Mouse (Mus musculus) spleen, embryonic (tissue): ENCODE data around the gene Olfr221.

Experiments used
- CTCF ChIA-PET: fragments of 350-600 bp; sonication (Branson Sonifier 250); formaldehyde crosslinking; loops from one replicate; lab custom pipeline; 2022; lab: Charles Lee

Gene Olfr221

GRCm38 (mm10) chr14:52019590-52020340 lies 22.5 kb downstream of the Olfr221 start:
- CTCF ChIA-PET = interaction anchor here (0.6 to 1.6 kb wide), 2 partner anchors 10 to 136 kb away, joined by 3 to 4 read pairs; no protein-coding TSS in a partner anchor

- CTCF ChIA-PET = interaction anchor here (1.6 kb wide), 1 partner anchor 136 kb away, joined by 4 read pairs; no protein-coding TSS in a partner anchor
Measured at GRCm38 (mm10) chr14:52019051-52019589, 23.1 kb downstream of the Olfr221 start.

GRCm38 (mm10) chr14:52018248-52019050 lies 23.8 kb downstream of the Olfr221 start:
- CTCF ChIA-PET = interaction anchor here (0.9 kb wide), 1 partner anchor 10 kb away, joined by 7 read pairs; no protein-coding TSS in a partner anchor

- CTCF ChIA-PET = interaction anchor here (0.9 kb wide), 1 partner anchor 9 kb away, joined by 7 read pairs; no protein-coding TSS in a partner anchor
Measured at GRCm38 (mm10) chr14:52017662-52018061, 24.6 kb downstream of the Olfr221 start.

- CTCF ChIA-PET = no interaction called here
Measured at GRCm38 (mm10) chr14:52016625-52017405, 25.4 kb downstream of the Olfr221 start.

GRCm38 (mm10) chr14:52015445-52016100 lies 26.7 kb downstream of the Olfr221 start, which contains the start of gene Tmem253:
Gene Tmem253 (plus strand): TSS chr14:52015658.
- CTCF ChIA-PET = no interaction called here

GRCm38 (mm10) chr14:52014761-52015311 lies 27.4 kb downstream of the Olfr221 start:
- CTCF ChIA-PET = no interaction called here

GRCm38 (mm10) chr14:52014271-52014760 lies 27.9 kb downstream of the Olfr221 start:
- CTCF ChIA-PET = interaction anchor here (0.6 kb wide), 1 partner anchor 229 kb away, joined by 3 read pairs; no protein-coding TSS in a partner anchor

- CTCF ChIA-PET = interaction anchor here (0.6 kb wide), 1 partner anchor 229 kb away, joined by 3 read pairs; no protein-coding TSS in a partner anchor
Measured at GRCm38 (mm10) chr14:52013771-52014219, 28.5 kb downstream of the Olfr221 start.

GRCm38 (mm10) chr14:52013021-52013610 lies 29.1 kb downstream of the Olfr221 start:
- CTCF ChIA-PET = interaction anchor here (0.7 kb wide), 1 partner anchor 225 kb away, joined by 5 read pairs; no protein-coding TSS in a partner anchor

GRCm38 (mm10) chr14:52012553-52012952 lies 29.7 kb downstream of the Olfr221 start:
- CTCF ChIA-PET = no interaction called here

GRCm38 (mm10) chr14:52012085-52012484 lies 30.2 kb downstream of the Olfr221 start:
- CTCF ChIA-PET = no interaction called here

GRCm38 (mm10) chr14:52011683-52012082 lies 30.6 kb downstream of the Olfr221 start:
- CTCF ChIA-PET = no interaction called here

GRCm38 (mm10) chr14:52010446-52011111 lies 31.7 kb downstream of the Olfr221 start:
- CTCF ChIA-PET = interaction anchor here (1.2 kb wide), 1 partner anchor 9 kb away, joined by 3 read pairs; no protein-coding TSS in a partner anchor

- CTCF ChIA-PET = interaction anchor here (1.2 kb wide), 1 partner anchor 10 kb away, joined by 3 read pairs; no protein-coding TSS in a partner anchor
Measured at GRCm38 (mm10) chr14:52009841-52010240, 32.4 kb downstream of the Olfr221 start.

GRCm38 (mm10) chr14:52009361-52009760 lies 32.9 kb downstream of the Olfr221 start:
- CTCF ChIA-PET = interaction anchor here (0.8 kb wide), 1 partner anchor 13 kb away, joined by 3 read pairs; no protein-coding TSS in a partner anchor

- CTCF ChIA-PET = interaction anchor here (0.5 to 0.8 kb wide), 2 partner anchors 9 to 14 kb away, joined by 3 to 7 read pairs; no protein-coding TSS in a partner anchor
Measured at GRCm38 (mm10) chr14:52008321-52009203, 33.7 kb downstream of the Olfr221 start.
